Mouse (Mus musculus) stomach, postnatal 0 days (tissue): Measurements from ENCODE around the gene Cdk20. TPM values are rescaled to one million over a fixed set of nuclear protein-coding genes. Genes with fewer than 3 reads are reported as not detected.
A peak's percentile ranks its signal among the peaks of the same experiment; 100 is the strongest.

Experiments used
- ATAC-seq: fragments of 200-750 bp; cut with Nextera tagmentation; 2 replicates; pipeline ENCODE4 v1.8.0; 2017; ENCODE audit not compliant: low FRiP score, low TSS enrichment
- DNase-seq: peaks from one replicate; pipeline ENCODE4 v3.0.0-alpha.2; 2016; ENCODE audit warnings: low spot score
- H3K27ac ChIP-seq: fragments of 300-500 bp; sonication (generic); replicated peaks from 2 replicates; pipeline ENCODE4 v1.5.1; 2014; ENCODE audit warnings: mild to moderate bottlenecking, control low read depth
- H3K27me3 ChIP-seq: fragments of 300-500 bp; sonication (generic); 2 replicates; pipeline ENCODE4 v1.6.1; 2014; ENCODE audit warnings: low read length; ENCODE audit not compliant: control insufficient read depth, insufficient read depth
- H3K36me3 ChIP-seq: fragments of 300-500 bp; sonication (generic); 2 replicates; pipeline ENCODE4 v1.6.1; 2014; ENCODE audit warnings: low read length, mixed read lengths; ENCODE audit not compliant: control insufficient read depth, insufficient read depth
- H3K4me1 ChIP-seq: fragments of 300-500 bp; sonication (generic); replicated peaks from 2 replicates; pipeline ENCODE4 v1.6.1; 2014; ENCODE audit warnings: antibody characterized with exemption; ENCODE audit not compliant: control insufficient read depth, insufficient read depth
- H3K4me2 ChIP-seq: fragments of 300-500 bp; sonication (generic); replicated peaks from 2 replicates; pipeline ENCODE4 v1.6.1; 2014; ENCODE audit warnings: low read depth, mild to moderate bottlenecking, control low read depth, moderate library complexity
- H3K4me3 ChIP-seq: fragments of 300-500 bp; sonication (generic); 2 replicates; pipeline ENCODE4 v1.5.1; 2014; ENCODE audit warnings: low read depth, low read length, control low read depth
- H3K9ac ChIP-seq: fragments of 300-500 bp; sonication (generic); 2 replicates; pipeline ENCODE4 v1.6.1; 2014; ENCODE audit warnings: mild to moderate bottlenecking, low read length, control low read depth, mixed read lengths
- H3K9me3 ChIP-seq: fragments of 300-500 bp; sonication (generic); 2 replicates; pipeline ENCODE4 v1.6.1; 2016; ENCODE audit warnings: low read length; ENCODE audit not compliant: control insufficient read depth
- CTCF ChIP-seq: IDR thresholded peaks from 2 replicates; pipeline ENCODE4 v1.5.1; 2016; ENCODE audit warnings: antibody characterized with exemption, low read depth, mild to moderate bottlenecking, moderate library complexity
- EP300 ChIP-seq: optimal IDR thresholded peaks from 2 replicates; pipeline ENCODE3; 2016; ENCODE audit warnings: antibody characterized with exemption
- WGBS: fragments of 180-500 bp; shearing (Covaris S2); extraction: QIAGEN DNeasy Blood & Tissue Kit; methylation state at CpG from one replicate; pipeline ENCODE4 v1.1.7; 2014; 5-methylcytosine and 5-hydroxymethylcytosine counted together
- polyA plus RNA-seq: library from polyadenylated mRNA; unstranded; fragments of >200 nt; fragmentation: Nextera tagmentation; extraction: Ambion mirVana; gene quantifications from 2 replicates; pipeline ENCODE4 v1.2.1, GENCODE M21; 2015

Gene Cdk20
- polyA plus RNA-seq, 1 experiment from 2014 or later: 5.3 TPM

DNA sequence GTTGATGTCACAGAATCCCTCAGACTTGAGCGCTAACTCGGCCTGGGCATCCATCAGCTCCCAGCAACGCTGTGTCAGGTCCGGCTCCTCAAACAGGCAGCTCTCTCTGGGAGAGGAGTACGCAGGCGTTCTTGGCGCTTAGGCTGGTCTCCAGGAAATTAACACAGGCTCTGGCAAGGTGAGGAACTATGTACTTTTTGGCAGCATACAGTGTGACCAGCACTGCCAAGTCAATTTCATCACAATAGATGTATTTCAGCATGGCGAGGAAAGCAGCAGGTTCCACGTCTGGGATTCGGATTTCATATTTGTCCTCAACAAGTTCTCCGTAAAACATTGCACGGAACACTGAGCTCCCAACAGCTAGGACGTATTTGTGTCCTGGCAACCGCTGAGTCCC, 26.1 kb downstream of the Cdk20 start:
- 82% methylated on average over 14 of the region's 14 CpGs for WGBS

DNA sequence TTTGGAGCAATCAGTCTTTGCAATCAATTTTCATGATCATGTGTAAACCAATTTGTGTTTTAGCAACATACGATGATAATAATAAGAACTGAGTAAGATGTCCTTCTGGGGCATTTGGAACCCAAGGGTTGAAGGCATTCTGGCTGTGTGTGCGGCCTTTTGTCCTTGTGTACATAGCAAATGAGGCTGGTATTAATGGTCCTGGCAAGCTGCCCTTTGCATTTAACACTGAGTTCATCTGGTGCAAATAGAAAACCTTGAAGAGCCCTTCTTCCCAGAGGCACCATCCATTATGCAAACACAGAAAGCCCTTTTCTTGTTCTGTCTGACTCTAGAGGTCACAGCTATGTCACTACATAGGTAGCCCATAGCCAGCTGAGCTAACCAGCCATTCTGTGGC, 30.5 kb downstream of the Cdk20 start:
- Histone ChIP-seq H3K36me3 (no peaks in the 10 kb centered on the region), H3K4me3 (no peak overlapping the region), H3K9me3 (no peaks in the 10 kb centered on the region), H3K9ac (no peak overlapping the region), H3K27me3 (no peaks in the 10 kb centered on the region), H3K4me1 (no peaks in the 10 kb centered on the region), H3K4me2 (no peak overlapping the region), H3K27ac (no peak overlapping the region)
- no peak for DNase-seq
- ATAC-seq: no peak
- WGBS: 51% methylated on average over 2 of the region's 2 CpGs
- no peak for TF ChIP-seq EP300
- no peak for TF ChIP-seq CTCF

More for the DNA sequence above, 26.1 kb downstream of the Cdk20 start:
- ATAC-seq (no peak), DNase-seq (no peak)
- H3K27me3 ChIP-seq: no peaks in the 10 kb centered on the region
- no peak overlapping the region for H3K27ac ChIP-seq
- no peak overlapping the region for H3K9ac ChIP-seq
- H3K4me1 ChIP-seq: no peaks in the 10 kb centered on the region
- TF ChIP-seq EP300: no peak
- TF ChIP-seq CTCF: no peak
- no peak overlapping the region for H3K4me3 ChIP-seq
- H3K9me3 ChIP-seq: no peaks in the 10 kb centered on the region
- no peaks in the 10 kb centered on the region for H3K36me3 ChIP-seq
- H3K4me2 ChIP-seq: no peak overlapping the region

- no peaks in the 10 kb centered on the region for H3K4me1 ChIP-seq
- H3K4me3 ChIP-seq: no peak overlapping the region
- 60% methylated on average over 9 of the region's 9 CpGs for WGBS
- ATAC-seq (no peak), DNase-seq (no peak)
- no peak overlapping the region for H3K9ac ChIP-seq
- TF ChIP-seq CTCF (no peak), EP300 (no peak)
- H3K27ac ChIP-seq: no peak overlapping the region
- no peaks in the 10 kb centered on the region for H3K36me3 ChIP-seq
- no peaks in the 10 kb centered on the region for H3K9me3 ChIP-seq
- no peak overlapping the region for H3K4me2 ChIP-seq
- no peaks in the 10 kb centered on the region for H3K27me3 ChIP-seq
These were observed 33.1 kb downstream of the Cdk20 start for GRCm38 (mm10) chr13:64465166-64465565.

DNA sequence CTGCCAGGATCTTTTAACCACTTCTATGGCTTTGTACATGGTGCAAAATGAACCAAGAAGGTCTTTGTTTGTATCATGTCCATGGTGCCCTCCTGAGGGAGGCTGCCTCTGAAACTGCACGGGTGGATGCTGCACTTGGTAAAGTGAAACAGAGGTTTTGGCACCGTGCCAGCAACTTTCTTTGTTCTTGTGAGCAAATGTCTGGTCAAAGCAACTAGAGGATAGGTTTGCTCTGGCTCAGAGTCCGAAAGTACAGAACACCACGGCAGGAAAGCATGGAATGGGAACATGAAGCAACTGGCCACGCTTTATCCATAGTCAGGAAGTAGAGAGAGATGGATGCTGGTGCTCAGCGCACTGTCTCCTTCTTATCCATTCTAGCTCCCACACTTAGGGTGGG, 35.8 kb downstream of the Cdk20 start:
- H3K36me3 ChIP-seq: no peaks in the 10 kb centered on the region
- DNase-seq (peak; percentile 24), ATAC-seq (no peak)
- H3K9me3 ChIP-seq: no peaks in the 10 kb centered on the region
- H3K4me3 ChIP-seq: no peak overlapping the region
- 47% methylated on average over 6 of the region's 6 CpGs for WGBS
- H3K4me2 ChIP-seq: no peak overlapping the region
- no peak overlapping the region for H3K27ac ChIP-seq
- no peaks in the 10 kb centered on the region for H3K4me1 ChIP-seq
- no peak overlapping the region for H3K9ac ChIP-seq
- no peaks in the 10 kb centered on the region for H3K27me3 ChIP-seq
- TF ChIP-seq EP300 (no peak), CTCF (no peak)

GRCm38 (mm10) chr13:64477968-64478367, 45.9 kb downstream of the Cdk20 start:
- WGBS: 38% methylated on average over 4 of the region's 4 CpGs
- H3K4me1 ChIP-seq: no peaks in the 10 kb centered on the region
- H3K27me3 ChIP-seq: no peaks in the 10 kb centered on the region
- no peaks in the 10 kb centered on the region for H3K36me3 ChIP-seq
- TF ChIP-seq CTCF (no peak), EP300 (no peak)
- no peak for ATAC-seq
- H3K27ac ChIP-seq: no peak overlapping the region
- no peak overlapping the region for H3K4me3 ChIP-seq
- H3K9ac ChIP-seq: no peak overlapping the region
- no peak overlapping the region for H3K4me2 ChIP-seq
- no peaks in the 10 kb centered on the region for H3K9me3 ChIP-seq
- no peak for DNase-seq

DNA sequence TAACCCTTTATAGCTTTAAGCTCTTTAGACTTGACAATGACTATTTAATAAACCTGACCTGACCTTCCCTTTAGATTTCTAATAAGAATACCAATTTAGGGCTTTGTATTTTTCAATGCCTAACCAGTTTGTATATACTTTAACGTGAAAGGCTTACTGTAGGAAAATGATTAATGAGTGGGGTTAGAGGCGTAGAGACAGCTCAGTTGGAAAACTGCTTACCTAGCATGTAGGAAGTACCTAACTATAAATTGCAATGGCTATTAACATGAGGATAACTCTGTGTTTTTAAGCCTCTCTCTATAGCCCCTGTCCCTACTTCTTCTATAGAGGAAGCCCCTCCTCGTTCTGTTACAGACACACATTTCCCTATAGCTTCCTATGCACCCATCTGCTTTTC, 47.8 kb downstream of the Cdk20 start:
- ATAC-seq (no peak), DNase-seq (no peak)
- H3K9me3 ChIP-seq: no peaks in the 10 kb centered on the region
- H3K9ac ChIP-seq: no peak overlapping the region
- no peaks in the 10 kb centered on the region for H3K27me3 ChIP-seq
- H3K36me3 ChIP-seq: no peaks in the 10 kb centered on the region
- no peak overlapping the region for H3K4me3 ChIP-seq
- no peaks in the 10 kb centered on the region for H3K4me1 ChIP-seq
- no peak overlapping the region for H3K27ac ChIP-seq
- no peak overlapping the region for H3K4me2 ChIP-seq
- WGBS: 42% methylated on average over 3 of the region's 3 CpGs
- TF ChIP-seq EP300 (no peak), CTCF (no peak)
